Mouse (Mus musculus) E14TG2a.4 (cell line): ENCODE measurements at regions not wholly inside any gene's neighbourhood (a gene's known extent, or its start where the extent isn't known, plus 50 kb on each side); places are given as distances from the start of the nearest gene placed in this dataset.

Experiments used
- CTCF ChIP-seq: conservative IDR thresholded peaks from 2 replicates; pipeline ENCODE4 v1.5.1; 2014; ENCODE audit warnings: low read length
- POU5F1 ChIP-seq: IDR thresholded peaks from 2 replicates; pipeline ENCODE4 v1.6.1; 2014; ENCODE audit warnings: low read length, borderline replicate concordance

- TF ChIP-seq CTCF (no peak), POU5F1 (no peak)
Measured at GRCm38 (mm10) chr1:73259525-73260098, 243.9 kb upstream of the Tnp1 start.
